ENCODE assay signal across 10 mouse cellular contexts in the genomic region with DNA sequence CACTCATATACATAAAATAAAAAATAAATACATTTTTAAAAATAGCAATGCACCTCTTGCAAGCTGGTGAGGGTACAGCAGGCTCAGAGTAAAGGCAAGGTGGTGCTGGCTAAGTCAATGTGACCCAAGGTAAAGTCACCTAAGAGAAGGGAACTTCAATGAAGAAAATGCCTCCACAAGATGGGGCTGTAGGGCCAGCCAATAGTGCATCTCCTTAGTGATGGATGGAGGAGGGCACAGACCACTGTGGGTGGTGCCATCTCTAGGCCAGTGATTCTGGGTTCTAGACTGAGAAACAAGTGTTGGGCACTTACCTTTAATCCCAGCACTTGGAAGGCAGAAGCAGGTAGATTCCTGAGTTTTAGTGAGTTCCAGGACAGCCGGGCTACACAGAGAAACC. TPM values are rescaled to one million over a fixed set of nuclear protein-coding genes. Genes with fewer than 3 reads are reported as not detected.
DNase-seq lines count a peak whose midpoint lies in the region; TF ChIP-seq lines count a peak whose summit lies in the region.
"Had no signal": no experiment of that assay in that cellular context is flagged by ENCODE, and none has a peak within 500 bp of the region (broad histone marks: within the 10 kb centered on the region; RNA-seq: fewer than 3 reads in every experiment).

No protein-coding gene starts in this region.

- peak; percentile 51 for DNase-seq in gastrocnemius, adult 2 months
- DNase-seq in gastrocnemius, postnatal 10 days: no peak
- peak; percentile 73 for DNase-seq in 416B (ENCODE audit: low read depth)
- DNase-seq in ZHBTc4 (ENCODE audit: low read depth, low spot score): peak; percentile 73
- peak; percentile 64 for DNase-seq in kidney, postnatal 10 days
- peak; percentile 50 for DNase-seq in thymus, postnatal 0 days (ENCODE audit: low spot score)
- no peak for DNase-seq in frontal cortex, postnatal 10 days (ENCODE audit: low spot score in 2 of 2)
- DNase-seq in cerebellum, adult 11-12 months: no peak

- no peak overlapping the region for H3K4me3 ChIP-seq in gastrocnemius, adult 2 months
- H3K4me3 ChIP-seq: hindbrain, embryonic 15.5 days; neural tube, embryonic 12.5 days had no signal

- intact Hi-C loops in gastrocnemius, adult 2 months (cut with DNase I): no loop called here

- H3K27ac ChIP-seq in gastrocnemius, adult 2 months: no peak overlapping the region
- H3K27ac ChIP-seq: hindbrain, embryonic 15.5 days; neural tube, embryonic 12.5 days had no signal

- peak; percentile 71 for TF ChIP-seq CTCF in gastrocnemius, adult 2 months (IDR thresholded peaks at IDR 0.05)

RNA-seq across cellular contexts. Expression of gene Spns3, which starts 23.5 kb away (rescaled TPM):
- under 1 TPM; 0.06 to 0.18 TPM for total RNA-seq in gastrocnemius, adult 2 months (2021)
- under 1 TPM; 0.21 to 0.63 TPM for total RNA-seq in gastrocnemius, postnatal 10 days (2021)
- 6.4 and 7.6 TPM in 2 replicates for polyA plus RNA-seq in thymus, postnatal 0 days (2015; fragmentation: Nextera tagmentation; extraction: Ambion mirVana)
- polyA plus RNA-seq: neural tube, embryonic 12.5 days had no signal

RNA-seq across cellular contexts. Expression of gene Ube2g1, which starts 33.3 kb away (rescaled TPM):
- 10 to 100 TPM; 76.3 to 87.6 TPM for total RNA-seq in gastrocnemius, adult 2 months (2021)
- 10 to 100 TPM; 47.7 to 48.6 TPM for total RNA-seq in gastrocnemius, postnatal 10 days (2021)
- 64.1 and 66.6 TPM in 2 replicates for polyA plus RNA-seq in thymus, postnatal 0 days (2015; fragmentation: Nextera tagmentation; extraction: Ambion mirVana)

Comparison
In these comparisons a context has a peak if more than half of its experiments do, and no peak if none do; other contexts are left out.
1. DNase-seq: peak in gastrocnemius, adult 2 months (single experiment), 416B (single experiment), ZHBTc4 (single experiment), kidney, postnatal 10 days (single experiment) and thymus, postnatal 0 days (single experiment); none in gastrocnemius, postnatal 10 days (single experiment), frontal cortex, postnatal 10 days (0 of 2) and cerebellum, adult 11-12 months (single experiment).